Mouse (Mus musculus): Measurements from ENCODE around the gene March9. TPM values are rescaled to one million over a fixed set of nuclear protein-coding genes. Genes with fewer than 3 reads are reported as not detected.

March9 gene
- 4.3 and 4.7 TPM in 2 replicates for polyA plus RNA-seq (2014; fragmentation: Nextera tagmentation; extraction: Ambion mirVana)

GRCm38 (mm10) chr10:127059968-127060916 is at the start of gene March9:
March9 (minus strand) TSS chr10:127060184.
- peaks cover 6% of the 10 kb centered on the region; the same call in 1 of the 2 replicates for H3K27me3 ChIP-seq (ENCODE audit: control insufficient read depth, insufficient read depth, low read length)
- peak within 1 kb of the TSS; percentile 92 for H3K4me3 ChIP-seq (ENCODE audit: low read depth, low read length)
- peak within 1 kb of the TSS; percentile 86 for H3K9ac ChIP-seq (ENCODE audit: low read length)
- H3K9me3 ChIP-seq (ENCODE audit: control insufficient read depth, low read length) = no peaks in the 10 kb centered on the region
- H3K4me1 ChIP-seq (ENCODE audit: control insufficient read depth, insufficient read depth, low read length) = peaks cover 12% of the 10 kb centered on the region
- WGBS = under 1% methylated on average over 28 of the region's 72 CpGs
- peaks cover 7% of the 10 kb centered on the region; the same call in 1 of the 2 replicates for H3K36me3 ChIP-seq (ENCODE audit: control insufficient read depth, insufficient read depth, low read length)
- ATAC-seq (ENCODE audit: insufficient read depth, low FRiP score, low TSS enrichment) = peak; percentile 5; the same call in 1 of the 2 replicates
- peak within 1 kb of the TSS; percentile 90 for H3K27ac ChIP-seq (ENCODE audit: low read depth, low read length)
- peak within 1 kb of the TSS; percentile 97 for H3K4me2 ChIP-seq (ENCODE audit: low read depth)
- peak; percentile 79 for DNase-seq (ENCODE audit: low spot score)

GRCm38 (mm10) chr10:127108262-127108583 is 48.2 kb upstream of the March9 start:
- no peaks in the 10 kb centered on the region for H3K4me1 ChIP-seq (ENCODE audit: control insufficient read depth, insufficient read depth, low read length)
- H3K27ac ChIP-seq (ENCODE audit: low read depth, low read length) = no peak overlapping the region
- no peak overlapping the region for H3K9ac ChIP-seq (ENCODE audit: low read length)
- ATAC-seq (ENCODE audit: insufficient read depth, low FRiP score, low TSS enrichment) = no peak
- H3K36me3 ChIP-seq (ENCODE audit: control insufficient read depth, insufficient read depth, low read length) = no peaks in the 10 kb centered on the region; the same call in 1 of the 2 replicates
- H3K4me3 ChIP-seq (ENCODE audit: low read depth, low read length) = no peak overlapping the region
- H3K9me3 ChIP-seq (ENCODE audit: control insufficient read depth, low read length) = no peaks in the 10 kb centered on the region
- no peak for DNase-seq (ENCODE audit: low spot score)
- H3K4me2 ChIP-seq (ENCODE audit: low read depth) = no peak overlapping the region
- no peaks in the 10 kb centered on the region for H3K27me3 ChIP-seq (ENCODE audit: control insufficient read depth, insufficient read depth, low read length)
- 86% methylated on average over 3 of the region's 3 CpGs for WGBS

GRCm38 (mm10) chr10:127107563-127108261 is 47.7 kb upstream of the March9 start:
- H3K4me2 ChIP-seq (ENCODE audit: low read depth) = no peak overlapping the region
- DNase-seq (ENCODE audit: low spot score) (no peak), ATAC-seq (ENCODE audit: insufficient read depth, low FRiP score, low TSS enrichment) (no peak)
- no peaks in the 10 kb centered on the region for H3K4me1 ChIP-seq (ENCODE audit: control insufficient read depth, insufficient read depth, low read length)
- 90% methylated on average over 16 of the region's 16 CpGs for WGBS
- H3K27me3 ChIP-seq (ENCODE audit: control insufficient read depth, insufficient read depth, low read length) = no peaks in the 10 kb centered on the region
- no peak overlapping the region for H3K27ac ChIP-seq (ENCODE audit: low read depth, low read length)
- H3K9me3 ChIP-seq (ENCODE audit: control insufficient read depth, low read length) = no peaks in the 10 kb centered on the region
- H3K36me3 ChIP-seq (ENCODE audit: control insufficient read depth, insufficient read depth, low read length) = no peaks in the 10 kb centered on the region; the same call in 1 of the 2 replicates
- no peak overlapping the region for H3K9ac ChIP-seq (ENCODE audit: low read length)
- H3K4me3 ChIP-seq (ENCODE audit: low read depth, low read length) = no peak overlapping the region

- ATAC-seq (ENCODE audit: insufficient read depth, low FRiP score, low TSS enrichment) = no peak
- DNase-seq (ENCODE audit: low spot score) = no peak
- Histone ChIP-seq H3K4me2 (ENCODE audit: low read depth) (no peak overlapping the region), H3K4me3 (ENCODE audit: low read depth, low read length) (no peak overlapping the region), H3K36me3 (ENCODE audit: control insufficient read depth, insufficient read depth, low read length) (peaks cover under 1% of the 10 kb centered on the region), H3K27ac (ENCODE audit: low read depth, low read length) (no peak overlapping the region), H3K9ac (ENCODE audit: low read length) (no peak overlapping the region), H3K27me3 (ENCODE audit: control insufficient read depth, insufficient read depth, low read length) (no peaks in the 10 kb centered on the region), H3K4me1 (ENCODE audit: control insufficient read depth, insufficient read depth, low read length) (no peaks in the 10 kb centered on the region), H3K9me3 (ENCODE audit: control insufficient read depth, low read length) (no peaks in the 10 kb centered on the region)
- 88% methylated on average over 7 of the region's 7 CpGs for WGBS
These were observed 43.6 kb upstream of the March9 start for GRCm38 (mm10) chr10:127103631-127104030.

- no peak overlapping the region for H3K27ac ChIP-seq (ENCODE audit: low read depth, low read length)
These were observed 41.2 kb upstream of the March9 start for GRCm38 (mm10) chr10:127101151-127101550.

GRCm38 (mm10) chr10:127100414-127100813 is 40.4 kb upstream of the March9 start:
- no peaks in the 10 kb centered on the region for H3K27me3 ChIP-seq (ENCODE audit: control insufficient read depth, insufficient read depth, low read length)
- H3K36me3 ChIP-seq (ENCODE audit: control insufficient read depth, insufficient read depth, low read length) = peaks cover 12% of the 10 kb centered on the region
- H3K9ac ChIP-seq (ENCODE audit: low read length) = no peak overlapping the region
- no peak overlapping the region for H3K4me3 ChIP-seq (ENCODE audit: low read depth, low read length)
- no peak for ATAC-seq (ENCODE audit: insufficient read depth, low FRiP score, low TSS enrichment)
- no peaks in the 10 kb centered on the region for H3K4me1 ChIP-seq (ENCODE audit: control insufficient read depth, insufficient read depth, low read length)
- no peak overlapping the region for H3K4me2 ChIP-seq (ENCODE audit: low read depth)
- H3K27ac ChIP-seq (ENCODE audit: low read depth, low read length) = no peak overlapping the region
- WGBS = 89% methylated on average over 8 of the region's 8 CpGs
- H3K9me3 ChIP-seq (ENCODE audit: control insufficient read depth, low read length) = no peaks in the 10 kb centered on the region
- no peak for DNase-seq (ENCODE audit: low spot score)

More at GRCm38 (mm10) chr10:127101151-127101550, 41.2 kb upstream of the March9 start:
- 83% methylated on average over 6 of the region's 6 CpGs for WGBS
- Histone ChIP-seq H3K36me3 (ENCODE audit: control insufficient read depth, insufficient read depth, low read length) (peaks cover 9% of the 10 kb centered on the region), H3K4me1 (ENCODE audit: control insufficient read depth, insufficient read depth, low read length) (no peaks in the 10 kb centered on the region), H3K9ac (ENCODE audit: low read length) (no peak overlapping the region), H3K9me3 (ENCODE audit: control insufficient read depth, low read length) (no peaks in the 10 kb centered on the region), H3K4me3 (ENCODE audit: low read depth, low read length) (no peak overlapping the region), H3K27me3 (ENCODE audit: control insufficient read depth, insufficient read depth, low read length) (no peaks in the 10 kb centered on the region), H3K4me2 (ENCODE audit: low read depth) (no peak overlapping the region)
- no peak for ATAC-seq (ENCODE audit: insufficient read depth, low FRiP score, low TSS enrichment)
- DNase-seq (ENCODE audit: low spot score) = no peak

- WGBS = 89% methylated on average over 14 of the region's 15 CpGs
- Histone ChIP-seq H3K36me3 (ENCODE audit: control insufficient read depth, insufficient read depth, low read length) (peaks cover 12% of the 10 kb centered on the region), H3K4me1 (ENCODE audit: control insufficient read depth, insufficient read depth, low read length) (no peaks in the 10 kb centered on the region), H3K27me3 (ENCODE audit: control insufficient read depth, insufficient read depth, low read length) (no peaks in the 10 kb centered on the region), H3K27ac (ENCODE audit: low read depth, low read length) (no peak overlapping the region), H3K9ac (ENCODE audit: low read length) (no peak overlapping the region), H3K9me3 (ENCODE audit: control insufficient read depth, low read length) (no peaks in the 10 kb centered on the region), H3K4me2 (ENCODE audit: low read depth) (no peak overlapping the region), H3K4me3 (ENCODE audit: low read depth, low read length) (no peak overlapping the region)
- DNase-seq (ENCODE audit: low spot score) = no peak
- no peak for ATAC-seq (ENCODE audit: insufficient read depth, low FRiP score, low TSS enrichment)
These were observed 39.9 kb upstream of the March9 start for GRCm38 (mm10) chr10:127099868-127100267.

GRCm38 (mm10) chr10:127099191-127099590 is 39.2 kb upstream of the March9 start:
- WGBS = 95% methylated on average over 10 of the region's 10 CpGs
- H3K4me2 ChIP-seq (ENCODE audit: low read depth) = no peak overlapping the region
- no peaks in the 10 kb centered on the region for H3K4me1 ChIP-seq (ENCODE audit: control insufficient read depth, insufficient read depth, low read length)
- no peaks in the 10 kb centered on the region for H3K27me3 ChIP-seq (ENCODE audit: control insufficient read depth, insufficient read depth, low read length)
- no peak overlapping the region for H3K4me3 ChIP-seq (ENCODE audit: low read depth, low read length)
- no peak for DNase-seq (ENCODE audit: low spot score)
- H3K9me3 ChIP-seq (ENCODE audit: control insufficient read depth, low read length) = no peaks in the 10 kb centered on the region
- H3K27ac ChIP-seq (ENCODE audit: low read depth, low read length) = no peak overlapping the region
- no peak for ATAC-seq (ENCODE audit: insufficient read depth, low FRiP score, low TSS enrichment)
- peaks cover 12% of the 10 kb centered on the region for H3K36me3 ChIP-seq (ENCODE audit: control insufficient read depth, insufficient read depth, low read length)
- H3K9ac ChIP-seq (ENCODE audit: low read length) = no peak overlapping the region

All from neural tube, embryonic 11.5 days (tissue).